Mouse (Mus musculus) gastrocnemius, postnatal 36 days (tissue): ENCODE measurements around the gene Emc9. TPM values are rescaled to one million over a fixed set of nuclear protein-coding genes. Genes with fewer than 3 reads are reported as not detected.
A peak's percentile ranks its signal among the peaks of the same experiment; 100 is the strongest.

Experiments used
- DNase-seq, 2 experiments: peaks; one replicate each; pipeline ENCODE4 v3.0.0; 2022
- intact Hi-C: fragments of 180-260 bp; cut with DNase I; formaldehyde crosslinking; loops from one replicate; pipeline ENCODE4 v1.15.1; 2025
- total RNA-seq, 2 experiments: library from RNA; stranded (reverse); gene quantifications; 2 replicates each; pipeline ENCODE4 v1.2.3; 2021

Emc9 gene
- total RNA-seq, 2 experiments from 2014 or later = 29.6 to 34.6 TPM

DNA sequence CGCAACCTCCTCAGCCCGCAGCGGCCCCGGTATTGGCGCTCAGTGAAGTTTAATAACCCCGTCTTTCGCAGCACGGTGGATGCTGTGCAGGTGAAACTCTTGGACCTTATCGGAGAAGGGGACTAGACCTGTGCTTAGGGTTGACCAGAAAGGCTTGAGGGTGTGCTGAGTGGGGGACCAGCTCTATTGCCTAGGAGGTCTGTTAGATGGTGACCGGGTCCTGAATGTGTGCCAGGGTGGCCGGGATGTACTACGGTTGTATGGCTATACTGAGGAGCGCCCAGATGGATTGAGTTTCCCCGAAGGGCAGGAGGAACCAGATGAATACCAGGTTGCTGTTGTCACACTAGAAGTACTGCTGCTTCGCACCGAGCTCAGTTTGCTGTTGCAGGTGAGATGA, 7.1 kb upstream of the Emc9 start:
- intact Hi-C loops = loop anchor here (5.0 kb wide), 1 partner anchor 40 kb away; no protein-coding TSS in a partner anchor
- no peak for DNase-seq

- intact Hi-C loops = loop anchor here (5.0 kb wide), 1 partner anchor 41 kb away; no protein-coding TSS in a partner anchor
- peak; percentile 91 to 93 for DNase-seq
Measured at GRCm38 (mm10) chr14:55591331-55591891, 6.3 kb upstream of the Emc9 start, which contains the start of gene Rnf31. TSS of gene Rnf31 (plus strand) at chr14:55591708.

DNA sequence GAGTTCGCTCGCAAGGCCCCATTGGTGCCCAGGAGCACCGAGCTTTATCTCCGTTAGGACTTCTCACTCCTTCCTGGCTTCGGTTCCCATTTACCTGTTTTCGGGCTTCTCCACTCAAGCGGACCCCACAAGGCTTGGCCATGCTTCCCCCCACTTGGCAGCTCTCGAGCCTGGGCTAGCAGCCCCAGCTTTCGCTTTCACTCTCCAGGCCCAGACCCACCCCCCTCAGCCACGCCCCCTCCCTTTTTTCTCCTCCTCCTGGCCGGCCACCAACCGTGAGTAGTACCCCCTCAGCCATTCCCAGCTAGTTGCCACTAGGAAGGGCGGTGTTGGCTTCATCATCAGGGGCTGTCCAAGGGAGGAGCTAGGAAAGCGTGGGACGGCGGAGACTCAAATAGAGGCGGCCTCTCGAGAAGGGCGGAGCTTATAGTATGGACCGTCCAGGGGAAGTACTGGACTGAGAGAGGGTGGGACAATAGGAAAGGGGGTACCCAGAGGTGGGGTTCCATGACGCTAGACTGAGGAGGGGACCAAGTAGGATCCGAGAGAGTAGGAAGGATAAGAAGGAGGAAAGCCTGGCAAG, 5.7 kb upstream of the Emc9 start, which contains the start of gene Psme2:
Psme2 (minus strand) TSS at position 366 of the 583 bp plus-strand sequence.
- DNase-seq = peak; percentile 89 to 93
- intact Hi-C loops = loop anchor here (5.0 kb wide), 1 partner anchor 41 kb away; no protein-coding TSS in a partner anchor

DNA sequence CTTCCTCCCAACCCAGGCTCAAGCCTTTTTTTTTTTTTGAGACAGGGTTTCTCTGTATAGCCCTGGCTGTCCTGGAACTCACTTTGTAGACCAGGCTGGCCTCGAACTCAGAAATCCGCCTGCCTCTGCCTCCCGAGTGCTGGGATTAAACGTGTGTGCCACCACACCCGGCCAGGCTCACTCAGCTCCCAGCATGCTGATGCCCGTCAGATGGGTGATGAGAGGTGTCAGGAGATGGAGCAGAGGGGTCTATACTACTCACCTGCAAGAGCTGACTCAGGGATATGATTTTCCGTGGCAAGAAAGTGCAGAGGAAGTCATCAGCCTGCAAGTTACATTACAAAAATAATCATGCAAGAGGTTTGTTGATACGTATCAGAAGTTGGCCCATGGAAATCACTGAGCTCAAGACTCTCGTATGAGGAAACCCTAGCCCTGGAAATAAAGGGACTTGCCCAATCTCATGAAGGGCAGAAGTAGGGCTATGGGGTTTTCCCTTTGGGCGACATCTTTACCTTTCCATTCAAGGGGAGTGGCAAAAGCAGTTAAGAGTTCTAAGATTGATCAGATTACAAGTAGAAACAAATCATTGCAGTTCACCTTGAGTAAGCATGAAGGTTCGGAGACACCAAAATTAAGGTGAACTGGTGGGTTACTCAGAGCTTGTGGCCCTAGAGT, 4.8 kb upstream of the Emc9 start:
- intact Hi-C loops = loop anchor here (5.0 kb wide), 1 partner anchor 42 kb away; no protein-coding TSS in a partner anchor
- no peak for DNase-seq

GRCm38 (mm10) chr14:55589271-55589670, 4.2 kb upstream of the Emc9 start:
- DNase-seq = no peak
- intact Hi-C loops = no loop called here

GRCm38 (mm10) chr14:55586149-55586548, 1.0 kb upstream of the Emc9 start:
- DNase-seq = no peak
- intact Hi-C loops = no loop called here

DNA sequence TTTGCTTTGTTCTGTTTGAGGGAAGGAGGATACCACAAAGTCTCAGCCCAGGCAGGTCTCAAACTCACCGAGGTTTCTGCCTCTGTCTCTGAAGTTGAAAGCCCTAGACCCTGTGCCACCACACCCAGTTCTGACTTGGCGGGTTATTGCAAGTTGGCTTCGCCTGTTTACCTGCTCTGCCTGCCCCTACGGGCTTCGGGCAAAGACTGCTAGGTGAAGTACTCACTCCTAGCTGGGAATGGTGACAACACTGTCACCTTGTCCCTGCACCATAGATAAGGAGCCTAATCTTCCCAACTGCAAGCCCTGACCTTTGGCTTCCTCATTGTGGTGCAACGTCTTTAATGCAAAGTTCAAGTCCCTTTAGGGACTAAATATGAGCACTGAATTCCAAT, 461 bp upstream of the Emc9 start:
- no peak for DNase-seq
- intact Hi-C loops = no loop called here

DNA sequence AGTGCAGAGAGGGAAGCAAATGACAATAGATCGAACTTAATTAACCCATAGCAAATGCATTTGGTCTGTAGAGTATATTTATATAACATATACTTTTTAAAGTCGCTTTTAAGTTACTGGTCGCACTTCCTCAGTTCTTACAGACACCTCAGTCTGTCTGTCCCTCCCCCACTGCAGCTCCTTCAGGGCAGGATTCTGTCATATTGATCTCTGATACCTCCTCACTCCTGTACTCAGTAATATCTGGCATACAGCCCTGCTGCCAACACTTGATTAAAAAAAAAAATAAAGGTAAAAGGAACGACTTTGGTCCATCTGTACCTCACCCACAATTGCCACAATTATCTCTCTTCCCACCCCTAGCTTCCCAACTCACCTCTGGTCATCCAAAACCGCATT, 800 bp downstream of the Emc9 start:
- DNase-seq = no peak
- intact Hi-C loops = no loop called here

DNA sequence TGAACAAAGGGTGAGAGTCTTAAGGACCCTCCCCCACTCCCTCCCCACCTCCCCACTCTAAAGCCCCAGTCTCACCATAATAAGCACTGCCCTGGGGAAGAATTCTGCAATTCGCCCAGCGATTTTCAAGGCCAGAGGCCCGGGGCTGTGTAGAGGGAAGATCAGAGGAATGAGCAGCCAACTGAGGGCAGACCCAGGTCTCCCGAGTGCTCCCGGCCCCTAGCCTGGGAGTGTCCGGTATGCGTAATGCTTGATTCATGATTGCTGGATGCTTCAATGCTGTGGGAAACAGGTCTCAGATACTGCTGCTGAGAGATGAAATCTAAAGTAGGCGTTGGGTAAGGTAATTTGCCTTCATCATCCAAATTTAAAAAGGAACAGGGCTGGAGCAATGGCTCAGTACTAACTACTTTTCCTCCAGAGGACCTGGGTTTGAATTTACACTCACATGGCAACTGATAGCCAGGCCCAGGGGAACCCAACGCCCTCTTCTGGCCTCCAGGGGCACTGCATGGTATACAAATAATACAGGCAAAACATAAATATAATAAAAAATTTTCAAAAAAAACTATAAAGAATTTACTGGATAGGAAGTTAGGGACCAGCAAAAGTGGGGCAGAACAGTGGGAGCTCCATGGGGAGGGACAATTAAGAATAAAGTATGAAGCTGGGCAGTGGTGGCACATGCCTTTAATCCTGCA, 3.0 kb downstream of the Emc9 start:
- DNase-seq = peak in 1 of 2 experiments; percentile 2
- intact Hi-C loops = no loop called here

DNA sequence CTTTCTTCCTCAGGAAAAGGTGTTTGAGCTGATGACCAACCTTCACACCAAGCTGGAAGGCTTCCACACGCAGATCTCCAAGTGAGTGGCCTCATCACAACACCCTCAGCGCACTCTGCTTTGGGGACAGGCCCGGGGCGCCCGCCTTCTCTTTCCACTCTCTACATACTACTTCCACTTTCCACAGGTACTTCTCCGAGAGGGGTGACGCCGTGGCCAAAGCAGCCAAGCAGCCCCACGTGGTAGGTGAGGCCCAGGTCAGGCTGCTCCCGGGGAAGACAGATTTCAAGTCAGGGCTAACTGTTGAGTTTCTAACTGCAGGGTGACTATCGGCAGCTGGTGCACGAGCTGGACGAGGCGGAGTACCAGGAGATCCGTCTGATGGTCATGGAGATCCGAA, 4.4 kb downstream of the Emc9 start:
- DNase-seq = peak in 1 of 2 experiments; percentile 2
- intact Hi-C loops = no loop called here

- intact Hi-C loops = no loop called here
- peak in 1 of 2 experiments; percentile 3 for DNase-seq
Measured at GRCm38 (mm10) chr14:55579511-55580496, 5.3 kb downstream of the Emc9 start.

GRCm38 (mm10) chr14:55578668-55579269, 6.3 kb downstream of the Emc9 start:
- DNase-seq = peak in 1 of 2 experiments; percentile 39
- intact Hi-C loops = no loop called here

DNA sequence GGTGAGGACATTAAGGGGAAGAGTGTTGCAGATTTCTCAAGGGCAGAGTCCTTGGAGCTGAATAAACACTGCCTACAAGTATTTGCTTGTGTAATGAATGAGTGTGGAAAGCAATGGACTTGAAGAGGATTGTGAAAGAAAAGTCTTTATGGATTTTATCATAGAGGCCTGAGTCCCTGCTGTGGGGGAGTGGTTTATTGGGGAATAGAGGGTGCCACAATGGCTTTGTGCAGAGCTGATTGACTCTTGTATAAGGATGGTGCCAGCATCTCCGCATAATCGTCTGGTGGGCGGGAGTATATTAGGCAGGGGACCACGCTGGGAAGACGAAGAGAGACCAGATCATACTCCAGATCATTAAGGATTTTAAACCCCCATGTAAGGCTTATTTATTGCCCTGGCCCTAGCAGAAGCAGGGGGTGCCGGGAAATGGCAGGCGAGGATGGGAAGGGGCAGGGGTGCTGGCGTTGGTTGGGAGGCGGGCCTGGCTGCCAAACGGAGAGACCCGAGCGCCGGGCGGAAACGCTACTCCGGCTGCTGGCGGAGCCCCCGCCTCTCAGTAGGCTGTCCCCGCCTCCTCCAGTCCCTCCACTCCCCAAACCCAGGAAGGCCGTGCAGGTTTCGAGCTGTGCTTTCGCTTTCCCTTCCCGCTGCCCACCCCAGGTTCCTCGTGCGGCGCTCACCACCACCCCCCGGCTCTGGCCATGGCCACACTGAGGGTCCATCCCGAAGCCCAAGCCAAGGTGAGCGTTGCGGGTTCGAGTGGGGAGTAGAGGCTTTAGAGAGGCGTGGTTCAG, 7.0 kb downstream of the Emc9 start, which contains the start of gene Psme1:
Psme1 (plus strand) TSS at position 253 of the 797 bp plus-strand sequence.
- intact Hi-C loops = loop anchor here (2.0 kb wide), 1 partner anchor 15 kb away; no protein-coding TSS in a partner anchor
- DNase-seq = peak; percentile 69 to 73

DNA sequence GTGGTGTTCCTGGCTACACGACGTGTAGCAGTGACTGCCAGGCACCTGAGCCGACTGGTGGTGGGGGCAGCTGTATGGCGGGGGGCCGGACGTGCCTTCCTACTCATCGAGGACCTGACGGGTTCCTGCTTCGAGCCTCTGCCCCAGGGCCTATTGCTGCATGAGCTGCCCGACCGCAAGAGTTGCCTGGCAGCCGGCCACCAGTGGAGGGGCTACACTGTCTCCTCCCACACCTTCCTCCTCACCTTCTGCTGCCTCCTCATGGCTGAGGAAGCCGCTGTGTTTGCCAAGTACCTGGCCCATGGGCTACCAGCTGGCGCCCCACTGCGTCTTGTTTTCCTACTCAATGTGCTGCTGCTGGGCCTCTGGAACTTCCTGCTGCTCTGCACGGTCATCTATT, 8.7 kb downstream of the Emc9 start:
- DNase-seq = peak in 1 of 2 experiments; percentile 51
- intact Hi-C loops = loop anchor here (2.0 kb wide), 1 partner anchor 14 kb away; no protein-coding TSS in a partner anchor

DNA sequence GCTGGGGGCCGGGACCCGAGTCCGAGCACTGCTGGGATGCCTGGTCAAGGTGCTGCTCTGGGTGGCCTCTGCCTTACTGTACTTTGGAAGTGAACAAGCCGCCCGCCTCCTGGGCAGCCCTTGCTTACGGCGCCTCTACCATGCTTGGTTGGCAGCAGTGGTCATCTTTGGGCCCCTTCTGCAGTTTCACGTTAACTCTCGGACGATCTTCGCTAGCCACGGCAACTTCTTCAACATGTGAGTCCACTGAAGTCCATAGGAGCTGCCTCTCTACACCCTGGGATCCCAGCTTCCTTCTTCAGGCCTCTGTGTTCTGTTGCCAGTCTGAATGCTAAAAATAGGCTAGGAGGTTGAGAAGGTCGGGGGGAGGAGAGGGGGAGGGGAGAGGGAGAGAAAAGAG, 9.4 kb downstream of the Emc9 start:
- intact Hi-C loops = loop anchor here (2.0 kb wide), 1 partner anchor 13 kb away; no protein-coding TSS in a partner anchor
- peak in 1 of 2 experiments; percentile 34 for DNase-seq

GRCm38 (mm10) chr14:55575302-55575701, 9.8 kb downstream of the Emc9 start, which contains the start of gene Fitm1:
TSS of gene Fitm1 (plus strand) at chr14:55575617.
- intact Hi-C loops = no loop called here
- DNase-seq = peak; percentile 39 to 57

GRCm38 (mm10) chr14:55571760-55572159, 13.3 kb downstream of the Emc9 start:
- no peak for DNase-seq
- intact Hi-C loops = no loop called here

DNA sequence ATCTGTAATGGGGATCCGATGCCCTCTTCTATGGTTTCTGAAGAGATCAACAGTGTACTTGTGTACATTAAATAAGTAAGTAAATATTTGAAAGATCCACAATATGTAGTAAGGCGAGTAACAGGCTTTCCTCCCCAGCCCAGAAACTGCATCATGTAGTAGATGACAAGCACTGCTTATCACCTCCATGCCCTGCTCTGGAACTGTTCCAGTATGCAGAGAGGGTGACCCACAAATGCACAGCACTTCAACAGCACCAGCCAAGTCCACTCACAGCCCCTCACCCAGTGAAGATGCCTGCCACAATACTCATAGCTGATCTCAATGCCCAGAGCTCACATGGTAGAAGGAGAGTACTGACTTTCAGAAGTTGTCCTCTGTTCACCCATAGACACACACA, 14.5 kb downstream of the Emc9 start:
- intact Hi-C loops = no loop called here
- no peak for DNase-seq
